Mouse (Mus musculus): ENCODE results near the gene Atn1.

Gene Atn1

DNA sequence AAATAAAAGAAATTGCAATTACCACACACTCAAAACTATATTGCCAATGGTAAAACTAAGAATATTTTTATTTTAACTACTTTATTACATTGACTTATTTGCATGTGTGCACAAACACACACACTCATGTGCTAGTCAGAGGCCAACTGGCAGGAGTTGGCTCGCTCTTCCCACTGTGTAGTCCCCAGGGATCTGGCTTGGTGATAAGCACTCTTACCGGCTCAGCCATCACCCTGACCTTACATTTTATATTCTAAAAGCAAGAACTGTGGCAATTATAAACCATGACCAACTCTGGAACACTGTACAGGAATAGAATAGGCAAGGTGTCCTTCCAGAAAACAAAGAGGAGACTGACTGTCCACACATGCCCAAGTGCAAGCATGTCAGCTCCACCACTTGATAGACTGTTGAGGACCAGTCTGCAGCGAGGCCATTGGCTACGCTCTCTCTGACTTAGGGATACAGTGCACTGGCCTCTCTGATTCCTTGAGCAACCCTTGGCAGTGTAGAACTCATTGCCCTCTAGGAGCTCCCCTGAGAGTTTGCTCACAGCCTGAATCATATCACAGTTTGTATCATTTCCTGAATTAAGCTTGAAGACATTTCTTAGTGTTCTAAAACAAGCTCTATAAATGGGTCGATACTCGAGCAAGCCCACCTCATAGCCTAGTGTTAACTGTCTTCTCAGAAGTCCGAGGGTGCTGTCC lies 59.7 kb downstream of the Atn1 start:
- Histone ChIP-seq H3K27me3 (ENCODE audit: control insufficient read depth, insufficient read depth, low read length, poor library complexity, severe bottlenecking) (no peaks in the 10 kb centered on the region), H3K36me3 (ENCODE audit: control insufficient read depth, insufficient read depth, low read length, poor library complexity, severe bottlenecking) (no peaks in the 10 kb centered on the region; the same call in none of the 2 replicates)
- no peak for DNase-seq (ENCODE audit: low read depth, low spot score)

DNA sequence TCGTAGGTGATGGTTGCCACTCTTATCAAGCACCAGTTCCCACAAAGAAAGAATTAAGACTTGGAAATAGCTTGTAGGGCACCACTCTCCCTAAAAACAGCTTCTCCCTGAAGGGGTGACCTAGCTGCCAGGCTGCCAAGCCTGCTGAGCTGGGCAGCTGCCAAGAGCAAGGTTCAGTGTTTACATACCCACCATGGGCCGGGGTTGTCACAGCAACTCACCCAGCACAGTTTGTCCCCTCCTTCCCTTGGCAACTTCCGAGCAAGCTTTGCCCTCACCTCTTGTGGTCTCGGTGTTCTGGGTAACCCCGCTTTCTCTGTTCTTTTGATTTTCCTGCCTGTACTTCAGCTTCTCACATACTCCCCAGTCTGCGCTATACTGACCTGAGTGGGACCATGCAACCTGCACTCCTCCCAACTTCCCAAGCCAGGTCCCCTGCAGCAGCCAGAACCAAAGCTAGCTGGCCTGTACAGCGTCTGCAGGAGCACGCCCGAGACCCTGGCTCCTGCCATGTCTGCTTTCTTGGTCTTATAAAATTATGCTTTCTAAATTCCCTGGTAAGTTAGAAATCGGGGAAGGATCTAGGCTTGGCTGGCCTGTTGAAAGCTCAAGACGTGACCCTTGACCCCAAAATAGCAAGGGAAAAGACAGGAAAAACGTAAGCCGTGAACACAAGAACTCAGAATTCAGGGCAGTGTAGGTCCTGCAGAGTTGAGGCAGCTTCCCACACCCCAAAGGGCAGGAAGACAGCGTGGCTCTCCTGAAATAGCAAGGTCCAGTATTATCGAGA lies 62.0 kb downstream of the Atn1 start:
- Histone ChIP-seq H3K36me3 (ENCODE audit: control insufficient read depth, insufficient read depth, low read length, poor library complexity, severe bottlenecking) (no peaks in the 10 kb centered on the region; the same call in none of the 2 replicates), H3K27me3 (ENCODE audit: control insufficient read depth, insufficient read depth, low read length, poor library complexity, severe bottlenecking) (no peaks in the 10 kb centered on the region)
- DNase-seq (ENCODE audit: low read depth, low spot score), result no peak

DNA sequence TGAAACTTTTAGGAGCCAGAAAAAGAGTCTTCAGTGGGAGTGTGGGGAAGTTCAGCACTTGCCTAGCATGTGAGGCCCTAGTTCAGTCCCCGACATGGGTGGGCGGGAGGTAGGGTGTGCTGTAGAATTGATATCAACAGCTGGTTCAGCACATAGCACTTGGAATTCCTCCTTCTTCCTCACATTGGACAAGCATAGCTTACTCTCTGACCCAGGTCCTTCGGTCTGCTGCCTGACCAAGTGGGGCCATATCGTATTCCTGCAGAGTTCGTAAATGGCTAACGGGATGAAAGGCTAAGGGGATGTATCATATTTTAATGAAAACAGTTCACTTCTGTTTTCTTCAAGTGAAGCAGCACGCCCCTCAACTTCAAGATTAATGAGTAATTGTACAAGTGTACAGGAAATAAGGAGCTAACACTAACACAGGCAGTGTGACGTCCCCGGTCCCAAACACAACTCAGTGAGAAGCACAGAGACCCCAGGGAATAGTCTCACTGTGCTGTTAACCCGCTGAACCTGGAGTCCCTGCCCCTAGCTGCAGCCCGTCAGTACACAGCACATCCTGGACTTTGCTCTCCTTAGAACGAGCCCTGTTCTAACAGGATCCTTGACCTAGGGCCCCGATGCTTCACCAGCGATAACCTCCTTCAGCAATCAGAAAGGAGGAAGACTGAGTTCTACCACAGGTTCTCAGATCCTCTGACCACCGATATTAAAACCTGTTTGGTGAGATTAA lies 62.9 kb downstream of the Atn1 start:
- Histone ChIP-seq H3K36me3 (ENCODE audit: control insufficient read depth, insufficient read depth, low read length, poor library complexity, severe bottlenecking) (no peaks in the 10 kb centered on the region; the same call in 1 of the 2 replicates), H3K27me3 (ENCODE audit: control insufficient read depth, insufficient read depth, low read length, poor library complexity, severe bottlenecking) (no peaks in the 10 kb centered on the region)
- no peak for DNase-seq (ENCODE audit: low read depth, low spot score)
